ENCODE assay signal across 11 mouse cellular contexts in the genomic region with DNA sequence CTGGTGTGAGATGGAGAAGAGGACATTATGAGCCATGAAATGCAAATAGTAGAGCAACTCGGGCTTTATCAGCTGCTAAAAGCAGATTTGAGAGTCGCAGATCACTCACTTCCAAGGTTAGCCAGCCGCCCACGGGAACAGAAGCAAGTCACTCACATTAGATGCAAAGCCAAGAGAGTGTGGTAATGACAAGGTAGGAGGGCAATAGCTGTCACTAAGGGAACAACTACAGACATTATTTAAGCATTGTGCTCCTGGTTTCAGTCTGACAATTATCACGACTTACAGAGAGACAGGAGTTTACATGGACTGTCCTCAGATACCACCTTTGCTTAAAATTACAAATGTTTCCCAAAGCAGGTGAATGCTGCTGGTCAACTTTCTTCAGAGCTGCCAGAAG.
DNase-seq lines count a peak whose midpoint lies in the region.
"Had no signal": no experiment of that assay in that cellular context is flagged by ENCODE, and none has a peak within 500 bp of the region (broad histone marks: within the 10 kb centered on the region; RNA-seq: fewer than 3 reads in every experiment).

No protein-coding gene starts in this region.

- peak; percentile 6 for DNase-seq in adrenal gland, postnatal 14 days
- DNase-seq in adrenal gland, postnatal 10 days = no peak
- DNase-seq in fat pad, adult 2 months (ENCODE audit: extremely low read depth, low read depth, low spot score) = peak; percentile 40
- DNase-seq in gonadal fat pad, adult 2 months (ENCODE audit: low read depth) = peak; percentile 62
- no peak for DNase-seq in retina, postnatal 1 day
- DNase-seq: adrenal gland, postnatal 25 days; cerebellum, adult 11 months; cerebellum, adult 8-10 months; cerebellum, postnatal 14 days; cerebellum, postnatal 36 days; embryo, embryonic 11 days had no signal

Comparison
In these comparisons a context has a peak if more than half of its experiments do, and no peak if none do; other contexts are left out.
1. DNase-seq: peak in adrenal gland, postnatal 14 days (single experiment), fat pad, adult 2 months (single experiment) and gonadal fat pad, adult 2 months (single experiment); none in adrenal gland, postnatal 10 days (single experiment) and retina, postnatal 1 day (single experiment).